Mouse (Mus musculus): ENCODE data around the gene Tmem203.

GRCm38 (mm10) chr2:25231038-25231437 is 24.2 kb upstream of the Tmem203 start:
- TF ChIP-seq GATA1 (IDR thresholded peaks at IDR 0.05; ENCODE audit: borderline replicate concordance, low read length) (no peak), FLI1 (IDR thresholded peaks at IDR 0.05; ENCODE audit: low read length) (no peak)
